Mouse (Mus musculus): ENCODE results near the gene Gm20498. TPM values are rescaled to one million over a fixed set of nuclear protein-coding genes. Genes with fewer than 3 reads are reported as not detected.

Gm20498 gene
- total and polyA plus RNA-seq, 3 experiments = 12.1 to 48.8 (median 44.2) TPM

DNA sequence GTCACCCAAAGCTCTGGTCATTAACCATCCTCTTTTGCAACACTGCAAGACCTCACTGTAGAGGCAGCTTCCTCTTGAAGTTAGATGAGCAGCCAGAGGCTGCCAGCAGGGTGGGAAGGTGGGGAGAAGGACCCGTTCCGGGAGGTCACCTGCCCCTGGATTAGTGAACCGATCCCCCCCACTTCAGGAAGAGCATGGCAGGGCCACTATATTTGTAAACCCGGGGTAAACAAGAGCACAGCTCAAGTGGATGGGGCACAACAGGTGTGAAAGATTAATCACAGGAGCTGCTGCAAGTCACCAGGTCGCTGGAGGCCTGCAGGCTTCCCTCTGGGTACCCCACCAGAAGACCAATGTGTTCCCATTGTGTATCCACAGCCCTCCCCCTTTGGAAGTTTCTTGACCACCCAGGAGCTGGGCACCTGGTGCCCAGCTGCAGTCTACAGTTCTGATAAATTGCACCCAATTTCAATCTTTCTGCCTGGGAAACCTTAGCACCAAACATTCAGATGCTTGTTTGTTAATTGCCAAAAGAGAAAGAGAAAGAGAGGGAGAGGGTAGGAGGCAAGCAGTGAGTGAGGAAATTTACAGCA is 201.6 kb downstream of the Gm20498 start:
- Histone ChIP-seq H3K4me1 (ENCODE audit: control insufficient read depth, insufficient read depth, low read length) (no peaks in the 10 kb centered on the region), H3K36me3 (ENCODE audit: control insufficient read depth, insufficient read depth, low read length) (no peaks in the 10 kb centered on the region), H3K27me3 (ENCODE audit: control insufficient read depth, insufficient read depth, low read length) (peaks cover 6% of the 10 kb centered on the region), H3K27ac (no peak overlapping the region), H3K4me3 (no peak overlapping the region), H3K79me2 (replicated peaks; ENCODE audit: control insufficient read depth, insufficient read depth, low read length) (no peaks in the 10 kb centered on the region), H3K9ac (ENCODE audit: low read depth, low read length) (no peak overlapping the region)
- no peak for DNase-seq
- intact Hi-C loops (cut with DNase I) = no loop called here
- WGBS = 57% methylated on average over 5 of the region's 5 CpGs
- TF ChIP-seq POLR2A (IDR thresholded peaks at IDR 0.05; ENCODE audit: insufficient read depth, low read depth, low read length) = no peak
- TF ChIP-seq CTCF (IDR thresholded peaks at IDR 0.05) = no peak
- no peak for TF ChIP-seq EP300 (IDR thresholded peaks at IDR 0.05; ENCODE audit: insufficient read depth, low read depth, low read length)

DNA sequence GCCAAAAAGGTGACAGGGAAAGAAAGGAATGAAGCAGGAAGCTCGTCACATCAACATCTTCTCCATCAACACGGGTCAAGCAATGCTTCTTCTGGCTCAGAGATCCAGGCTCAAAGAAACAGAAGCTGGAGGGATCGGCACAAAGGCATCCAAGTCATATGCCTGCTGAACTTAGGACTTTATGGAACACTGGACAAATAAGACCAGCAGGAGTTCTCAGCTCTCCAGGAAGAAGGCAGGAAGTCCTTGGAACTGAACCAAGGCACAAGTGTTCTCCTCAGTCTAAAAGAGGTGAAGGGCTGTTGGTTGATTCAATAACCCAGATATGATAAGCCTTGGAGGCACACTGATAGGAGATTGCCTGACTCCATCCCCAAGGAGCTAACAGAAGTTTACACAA is 207.7 kb downstream of the Gm20498 start:
- Histone ChIP-seq H3K79me2 (replicated peaks; ENCODE audit: control insufficient read depth, insufficient read depth, low read length) (no peaks in the 10 kb centered on the region), H3K4me1 (ENCODE audit: control insufficient read depth, insufficient read depth, low read length) (no peaks in the 10 kb centered on the region), H3K9ac (ENCODE audit: low read depth, low read length) (no peak overlapping the region), H3K27ac (no peak overlapping the region), H3K4me3 (no peak overlapping the region), H3K36me3 (ENCODE audit: control insufficient read depth, insufficient read depth, low read length) (no peaks in the 10 kb centered on the region), H3K27me3 (ENCODE audit: control insufficient read depth, insufficient read depth, low read length) (no peaks in the 10 kb centered on the region)
- WGBS = 56% methylated on average over 3 of the region's 3 CpGs
- intact Hi-C loops (cut with DNase I) = no loop called here
- DNase-seq = no peak
- no peak for TF ChIP-seq POLR2A (IDR thresholded peaks at IDR 0.05; ENCODE audit: insufficient read depth, low read depth, low read length)
- no peak for TF ChIP-seq CTCF (IDR thresholded peaks at IDR 0.05)
- no peak for TF ChIP-seq EP300 (IDR thresholded peaks at IDR 0.05; ENCODE audit: insufficient read depth, low read depth, low read length)

DNA sequence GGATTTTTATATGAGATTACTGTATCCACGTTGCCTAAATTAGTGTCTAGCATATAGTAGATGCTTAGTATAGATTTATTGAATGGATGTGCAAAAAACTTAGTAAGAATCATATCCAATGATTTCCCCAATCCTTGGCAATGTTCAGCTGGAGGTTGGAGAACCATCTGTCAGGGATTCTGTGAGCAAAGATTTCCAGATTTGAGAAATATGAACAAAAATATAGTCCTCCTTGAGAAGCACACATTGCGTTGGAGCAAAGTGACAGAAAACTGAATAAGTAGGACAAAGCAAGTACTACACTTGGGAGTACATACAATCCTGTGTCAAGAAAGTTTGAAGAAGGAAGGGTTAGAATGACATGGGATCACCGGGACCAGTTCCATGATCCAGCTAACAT is 208.6 kb downstream of the Gm20498 start:
- no peak for DNase-seq
- WGBS = 87% methylated on average over 3 of the region's 3 CpGs
- intact Hi-C loops (cut with DNase I) = no loop called here

DNA sequence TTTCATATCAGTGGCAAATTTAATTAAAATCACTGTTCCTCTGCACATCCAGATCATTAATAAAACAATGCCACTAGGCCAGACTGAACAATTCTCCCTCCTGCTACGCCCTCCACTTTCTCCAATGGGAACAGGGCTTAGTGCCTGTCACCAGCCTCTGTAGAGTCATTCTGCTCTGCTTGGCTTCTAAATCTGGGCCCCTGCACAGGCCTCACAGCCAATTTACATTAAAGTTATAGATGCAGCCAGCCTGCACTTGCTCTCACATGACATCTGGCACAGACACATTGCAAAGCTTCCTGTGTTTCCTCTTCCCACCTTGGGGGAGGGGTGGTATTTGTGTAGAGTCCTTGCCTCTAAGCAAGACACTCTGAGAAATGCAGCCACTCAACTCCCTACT is 211.7 kb downstream of the Gm20498 start:
- TF ChIP-seq EP300 (IDR thresholded peaks at IDR 0.05; ENCODE audit: insufficient read depth, low read depth, low read length) (no peak), POLR2A (IDR thresholded peaks at IDR 0.05; ENCODE audit: insufficient read depth, low read depth, low read length) (no peak), CTCF (IDR thresholded peaks at IDR 0.05) (no peak)
- 76% methylated on average over 1 of the region's 1 CpGs for WGBS
- intact Hi-C loops (cut with DNase I) = no loop called here
- Histone ChIP-seq H3K27ac (no peak overlapping the region), H3K36me3 (ENCODE audit: control insufficient read depth, insufficient read depth, low read length) (no peaks in the 10 kb centered on the region), H3K27me3 (ENCODE audit: control insufficient read depth, insufficient read depth, low read length) (no peaks in the 10 kb centered on the region), H3K4me3 (no peak overlapping the region), H3K9ac (ENCODE audit: low read depth, low read length) (no peak overlapping the region), H3K4me1 (ENCODE audit: control insufficient read depth, insufficient read depth, low read length) (no peaks in the 10 kb centered on the region), H3K79me2 (replicated peaks; ENCODE audit: control insufficient read depth, insufficient read depth, low read length) (no peaks in the 10 kb centered on the region)
- no peak for DNase-seq

More for the DNA sequence above, 208.6 kb downstream of the Gm20498 start:
- no peak overlapping the region for H3K9ac ChIP-seq (ENCODE audit: low read depth, low read length)
- no peaks in the 10 kb centered on the region for H3K36me3 ChIP-seq (ENCODE audit: control insufficient read depth, insufficient read depth, low read length)
- H3K27me3 ChIP-seq (ENCODE audit: control insufficient read depth, insufficient read depth, low read length) = no peaks in the 10 kb centered on the region
- no peak overlapping the region for H3K27ac ChIP-seq
- H3K4me3 ChIP-seq = no peak overlapping the region
- no peaks in the 10 kb centered on the region for H3K4me1 ChIP-seq (ENCODE audit: control insufficient read depth, insufficient read depth, low read length)
- no peaks in the 10 kb centered on the region for H3K79me2 ChIP-seq (replicated peaks; ENCODE audit: control insufficient read depth, insufficient read depth, low read length)
- TF ChIP-seq CTCF (IDR thresholded peaks at IDR 0.05) = no peak
- TF ChIP-seq EP300 (IDR thresholded peaks at IDR 0.05; ENCODE audit: insufficient read depth, low read depth, low read length) = no peak
- TF ChIP-seq POLR2A (IDR thresholded peaks at IDR 0.05; ENCODE audit: insufficient read depth, low read depth, low read length) = no peak

DNA sequence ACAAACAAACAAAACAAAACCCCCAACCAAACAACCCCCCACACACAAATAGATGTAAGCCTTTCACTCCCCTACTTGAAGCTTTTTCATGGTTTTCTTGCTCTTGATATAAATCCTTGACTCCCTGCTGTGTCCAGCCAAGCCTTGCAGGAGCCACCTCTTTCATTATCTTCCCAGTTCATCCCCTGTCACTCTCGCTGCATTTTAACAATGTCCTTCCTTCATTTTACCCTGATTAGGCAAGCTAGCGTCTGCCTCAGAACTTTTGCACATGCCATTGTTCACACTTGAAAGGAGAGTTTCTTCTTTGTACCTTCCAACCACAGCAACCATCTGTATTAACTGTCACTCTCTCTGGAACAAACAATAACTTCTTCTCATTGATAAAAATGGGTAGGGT is 214.9 kb downstream of the Gm20498 start:
- Histone ChIP-seq H3K4me3 (no peak overlapping the region), H3K27ac (no peak overlapping the region), H3K36me3 (ENCODE audit: control insufficient read depth, insufficient read depth, low read length) (no peaks in the 10 kb centered on the region), H3K4me1 (ENCODE audit: control insufficient read depth, insufficient read depth, low read length) (no peaks in the 10 kb centered on the region), H3K27me3 (ENCODE audit: control insufficient read depth, insufficient read depth, low read length) (no peaks in the 10 kb centered on the region), H3K79me2 (replicated peaks; ENCODE audit: control insufficient read depth, insufficient read depth, low read length) (no peaks in the 10 kb centered on the region), H3K9ac (ENCODE audit: low read depth, low read length) (no peak overlapping the region)
- 36% methylated on average over 2 of the region's 2 CpGs for WGBS
- DNase-seq = no peak
- intact Hi-C loops (cut with DNase I) = no loop called here
- TF ChIP-seq POLR2A (IDR thresholded peaks at IDR 0.05; ENCODE audit: insufficient read depth, low read depth, low read length) (no peak), EP300 (IDR thresholded peaks at IDR 0.05; ENCODE audit: insufficient read depth, low read depth, low read length) (no peak)

DNA sequence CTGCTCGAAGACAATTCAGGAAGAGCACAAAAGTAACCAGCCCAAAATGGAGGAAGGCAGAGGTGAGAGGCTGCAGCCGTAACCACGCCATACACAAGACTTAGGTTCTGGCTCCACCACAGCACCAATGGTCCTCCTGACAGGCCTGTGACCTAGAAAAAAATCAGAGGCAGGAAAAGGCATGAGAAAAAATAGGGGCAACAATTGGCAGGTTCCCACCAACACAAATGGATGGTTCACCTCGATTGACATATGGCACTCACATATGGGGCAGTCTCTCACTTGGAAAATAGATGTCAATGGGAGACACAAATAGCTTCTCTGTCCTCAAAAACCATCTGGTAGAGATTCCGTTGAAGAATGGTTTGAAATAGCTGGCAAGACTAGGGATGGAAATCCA is 216.8 kb downstream of the Gm20498 start:
- no peak for TF ChIP-seq EP300 (IDR thresholded peaks at IDR 0.05; ENCODE audit: insufficient read depth, low read depth, low read length)
- no peak for TF ChIP-seq CTCF (IDR thresholded peaks at IDR 0.05)
- no peak for TF ChIP-seq POLR2A (IDR thresholded peaks at IDR 0.05; ENCODE audit: insufficient read depth, low read depth, low read length)
- DNase-seq = no peak
- H3K27me3 ChIP-seq (ENCODE audit: control insufficient read depth, insufficient read depth, low read length) = no peaks in the 10 kb centered on the region
- no peaks in the 10 kb centered on the region for H3K4me1 ChIP-seq (ENCODE audit: control insufficient read depth, insufficient read depth, low read length)
- intact Hi-C loops (cut with DNase I) = no loop called here
- H3K4me3 ChIP-seq = no peak overlapping the region
- no peaks in the 10 kb centered on the region for H3K79me2 ChIP-seq (replicated peaks; ENCODE audit: control insufficient read depth, insufficient read depth, low read length)
- 88% methylated on average over 5 of the region's 5 CpGs for WGBS
- no peaks in the 10 kb centered on the region for H3K36me3 ChIP-seq (ENCODE audit: control insufficient read depth, insufficient read depth, low read length)
- no peak overlapping the region for H3K9ac ChIP-seq (ENCODE audit: low read depth, low read length)
- H3K27ac ChIP-seq = no peak overlapping the region

Other genes with a start within 250 kb of the Gm20498 start
- gene Slc8a3, start 199.7 kb downstream of the Gm20498 start, total RNA-seq (2021) = under 1 TPM in 1 of 2 experiments, not detected in 1; 0.08 TPM
- 0.18 TPM in 2 replicates for gene Slc8a3, start 199.7 kb downstream of the Gm20498 start, polyA plus RNA-seq (2012; rRNA removed)
- under 1 TPM; 0.39 to 0.59 TPM for gene Gm4787, start 153.4 kb downstream of the Gm20498 start, total RNA-seq (2021)
- 0.12 and 0.23 TPM in 2 replicates for gene Gm4787, start 153.4 kb downstream of the Gm20498 start, polyA plus RNA-seq (2012; rRNA removed)
- under 1 TPM; 0.41 to 0.50 TPM for gene Adam4, start 111.0 kb downstream of the Gm20498 start, total RNA-seq (2021)
- gene Adam4, start 111.0 kb downstream of the Gm20498 start, polyA plus RNA-seq (2012; rRNA removed) = 0.08 and 0.12 TPM in 2 replicates
- gene Cox16, start 47.8 kb downstream of the Gm20498 start, total RNA-seq (2021) = 10 to 100 TPM; 58.8 to 66.8 TPM
- 56.6 and 78.9 TPM in 2 replicates for gene Cox16, start 47.8 kb downstream of the Gm20498 start, polyA plus RNA-seq (2012; rRNA removed)
- 10 to 100 TPM; 39.5 to 41.7 TPM for gene Synj2bp, start within 50 bp of the Gm20498 start, total RNA-seq (2021)
- gene Synj2bp, start within 50 bp of the Gm20498 start, polyA plus RNA-seq (2012; rRNA removed) = 35.9 and 66.7 TPM in 2 replicates
- gene Adam21, start 35.6 kb upstream of the Gm20498 start, total RNA-seq (2021) = under 1 TPM in 1 of 2 experiments, not detected in 1; 0.10 TPM
- 0.09 TPM in 1 of 2 replicates, not detected in the other for gene Adam21, start 35.6 kb upstream of the Gm20498 start, polyA plus RNA-seq (2012; rRNA removed)
- 10 to 100 TPM; 12.9 to 13.9 TPM for gene Med6, start 62.1 kb upstream of the Gm20498 start, total RNA-seq (2021)
- gene Med6, start 62.1 kb upstream of the Gm20498 start, polyA plus RNA-seq (2012; rRNA removed) = 6.8 and 9.5 TPM in 2 replicates
- 1 to 10 TPM; 1.7 to 2.2 TPM for gene Ttc9, start 98.3 kb upstream of the Gm20498 start, total RNA-seq (2021)
- 1.7 and 2.0 TPM in 2 replicates for gene Ttc9, start 98.3 kb upstream of the Gm20498 start, polyA plus RNA-seq (2012; rRNA removed)
- gene Map3k9, start 248.3 kb upstream of the Gm20498 start, total RNA-seq (2021) = under 1 TPM; 0.08 to 0.20 TPM
- 0.20 and 0.29 TPM in 2 replicates for gene Map3k9, start 248.3 kb upstream of the Gm20498 start, polyA plus RNA-seq (2012; rRNA removed)